Mouse (Mus musculus) 3134 (cell line): ENCODE data around the gene Edn1.

ENCODE experiments used
- DNase-seq: peaks from one replicate; pipeline ENCODE4 v3.0.0-alpha.2; 2011; ENCODE audit warnings: low spot score; ENCODE audit not compliant: insufficient read length; ENCODE audit errors: extremely low read depth

Gene Edn1

DNA sequence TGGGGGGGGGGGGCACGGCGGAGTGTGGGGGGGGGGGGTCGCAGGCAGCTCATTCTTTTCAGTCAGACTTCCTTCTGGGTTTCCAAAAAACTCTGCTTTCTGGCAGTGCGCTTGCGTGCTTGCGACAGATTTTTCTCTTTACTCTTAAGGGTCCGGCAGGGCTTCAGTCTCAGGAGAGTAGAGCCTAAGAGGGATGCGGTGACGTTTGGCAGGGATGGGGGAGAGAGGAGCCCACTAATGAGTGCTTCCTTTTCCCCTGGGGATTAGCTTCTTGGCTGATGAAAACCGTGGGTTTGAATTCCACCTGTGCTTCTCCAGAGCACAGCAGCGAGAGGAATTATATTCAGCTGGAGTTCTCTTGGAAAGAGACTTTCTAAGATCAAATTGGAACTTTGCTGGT, 8.5 kb downstream of the Edn1 start:
- DNase-seq: no peak

DNA sequence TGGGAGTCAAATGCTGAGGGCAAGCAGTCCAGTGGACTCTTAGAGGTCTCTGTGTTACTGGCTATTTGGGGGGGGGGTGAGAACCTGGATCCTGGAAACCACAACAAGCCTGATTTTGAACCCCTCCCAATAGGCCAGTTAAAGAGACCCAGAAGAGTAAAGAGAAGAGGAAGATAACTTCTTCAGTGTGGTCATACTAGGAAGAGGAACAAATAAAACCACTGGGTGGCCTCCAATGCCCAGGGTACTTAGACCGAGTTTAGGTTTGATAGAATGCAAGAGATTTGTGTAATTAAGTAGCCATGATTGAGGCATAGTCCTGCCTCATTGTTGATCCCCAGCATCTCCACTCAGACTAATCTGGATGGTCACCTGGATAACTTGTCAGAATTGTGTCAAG, 14.4 kb downstream of the Edn1 start:
- DNase-seq: no peak

DNA sequence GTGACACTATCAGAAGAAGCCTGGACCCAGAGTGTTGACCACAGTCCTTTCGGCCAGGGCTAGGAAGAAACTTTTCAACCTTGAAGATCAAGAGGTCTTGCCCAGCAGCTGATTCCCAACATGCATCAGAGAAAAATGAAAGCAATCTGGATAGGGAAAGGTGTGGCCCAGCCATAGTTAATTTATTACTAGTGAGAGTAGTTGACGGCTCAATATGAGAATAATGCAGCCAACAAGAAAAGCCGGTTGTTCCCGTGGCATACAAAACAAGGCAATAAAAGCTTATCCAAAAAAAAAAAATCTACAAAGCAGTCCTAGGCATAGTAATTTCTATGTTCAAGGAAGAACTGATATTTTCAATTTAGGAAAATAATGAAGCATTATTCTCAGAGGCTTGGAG, 16.5 kb downstream of the Edn1 start:
- no peak for DNase-seq

DNA sequence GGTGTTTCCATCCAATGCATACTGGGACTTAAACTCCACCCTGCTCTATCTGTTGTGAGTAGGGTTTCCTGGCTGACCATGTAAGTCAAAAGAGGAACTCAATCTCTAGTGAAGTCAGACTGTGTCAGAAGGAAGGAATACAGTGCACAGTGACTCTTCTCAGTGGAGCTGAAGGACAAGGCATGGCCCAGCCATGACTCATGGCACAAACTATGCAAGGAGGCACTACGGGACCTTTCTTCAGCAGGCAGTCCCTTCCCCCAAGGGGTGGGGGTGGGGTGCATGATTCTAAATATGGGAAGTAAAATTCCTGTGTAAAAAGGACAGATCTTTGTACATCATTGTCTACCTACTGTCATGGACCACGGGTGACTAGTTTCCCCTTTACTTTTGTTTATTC, 27.3 kb downstream of the Edn1 start:
- peak; percentile 69 for DNase-seq

DNA sequence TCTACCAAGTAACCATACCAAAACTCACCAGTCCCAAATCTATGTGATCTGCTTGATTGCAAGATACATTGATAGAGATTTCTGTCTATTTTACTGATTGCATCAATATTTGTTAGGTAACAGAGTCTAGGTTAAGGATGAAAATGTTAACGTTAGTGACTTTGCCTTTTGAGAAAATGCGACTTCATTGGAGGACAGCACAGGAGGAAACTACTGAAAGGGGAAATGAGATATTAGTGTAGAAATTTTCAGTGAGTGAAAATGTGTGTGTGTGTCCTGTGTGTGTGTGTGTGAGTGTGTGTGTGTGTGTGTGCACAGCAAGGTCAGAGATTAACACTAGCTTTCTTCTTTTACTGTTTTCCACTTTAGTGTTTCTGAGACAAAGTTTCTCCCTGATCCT, 29.8 kb downstream of the Edn1 start:
- DNase-seq: no peak

DNA sequence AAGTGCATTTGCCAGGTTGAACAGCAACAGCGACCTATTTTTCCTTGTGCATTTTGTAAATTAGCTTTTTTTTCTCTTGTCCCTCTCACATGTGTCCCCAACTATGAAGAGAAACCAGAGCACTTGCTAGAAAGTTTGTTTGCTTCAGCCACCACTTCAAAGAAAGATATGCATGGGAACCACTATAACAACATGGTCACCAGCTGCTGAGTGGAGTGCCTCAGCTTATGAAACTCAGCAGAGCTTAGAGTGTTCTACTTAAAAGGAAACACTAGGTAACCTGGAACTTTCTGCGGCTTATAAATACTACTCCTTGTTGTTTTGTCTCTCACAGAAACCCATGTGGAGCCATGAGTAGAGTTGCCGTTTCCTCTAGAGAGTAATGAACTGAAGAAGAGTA, 33.7 kb downstream of the Edn1 start:
- no peak for DNase-seq

DNA sequence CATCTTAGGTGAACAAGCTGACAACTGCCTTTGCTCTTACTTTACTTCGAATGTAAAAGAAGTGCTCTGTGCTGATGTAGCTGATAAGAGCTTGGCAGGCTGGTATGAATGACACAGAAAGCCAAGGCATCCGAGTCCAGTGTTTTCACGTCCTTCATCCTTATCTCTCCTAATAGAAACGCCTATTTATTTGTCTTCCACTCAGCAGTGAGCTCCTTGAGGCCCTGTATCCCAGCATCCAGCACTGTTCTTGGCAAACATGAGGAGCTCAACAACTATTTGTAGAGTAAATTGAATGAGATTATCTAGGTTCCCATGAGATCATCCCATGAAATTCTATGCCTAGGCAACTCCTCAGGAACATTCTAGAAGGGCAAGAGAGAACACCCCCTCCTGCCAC, 35.1 kb downstream of the Edn1 start:
- no peak for DNase-seq

DNA sequence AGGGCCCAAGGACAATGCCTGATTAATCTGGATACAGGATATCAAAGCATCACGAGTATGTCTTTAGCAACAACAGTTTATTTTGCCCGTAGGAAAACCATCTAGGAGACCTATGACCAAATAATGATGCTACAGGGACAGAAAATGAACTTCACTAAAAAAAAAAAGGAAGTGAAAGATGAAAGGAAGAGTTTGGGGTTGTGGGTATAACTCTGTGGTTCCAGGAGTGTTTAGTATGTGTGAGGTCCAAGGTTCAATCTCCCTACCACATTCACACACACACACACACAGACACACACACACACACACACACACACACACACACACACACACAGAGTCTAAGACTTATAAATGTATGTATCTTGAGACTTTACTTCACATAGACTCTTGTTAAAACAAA, 35.8 kb downstream of the Edn1 start:
- no peak for DNase-seq

DNA sequence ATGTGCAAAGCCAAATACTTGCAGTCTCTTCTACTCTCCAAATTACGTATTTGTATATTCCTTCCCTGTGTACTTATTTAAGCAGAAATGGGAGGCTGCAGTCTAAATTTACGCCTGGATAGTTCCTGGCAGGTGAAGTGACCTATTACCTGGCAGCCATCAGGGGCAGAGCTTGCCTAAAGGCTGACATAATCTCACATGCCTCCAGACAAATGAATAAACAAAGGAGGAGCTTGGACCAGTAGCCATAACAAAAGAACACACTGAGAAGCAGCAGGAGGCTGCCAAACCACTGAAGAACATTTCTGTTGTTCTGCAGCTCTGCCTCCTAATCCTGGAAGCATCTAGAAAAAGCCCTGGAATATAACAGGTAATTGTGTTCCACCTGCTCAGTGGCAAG, 38.2 kb downstream of the Edn1 start:
- DNase-seq: no peak

DNA sequence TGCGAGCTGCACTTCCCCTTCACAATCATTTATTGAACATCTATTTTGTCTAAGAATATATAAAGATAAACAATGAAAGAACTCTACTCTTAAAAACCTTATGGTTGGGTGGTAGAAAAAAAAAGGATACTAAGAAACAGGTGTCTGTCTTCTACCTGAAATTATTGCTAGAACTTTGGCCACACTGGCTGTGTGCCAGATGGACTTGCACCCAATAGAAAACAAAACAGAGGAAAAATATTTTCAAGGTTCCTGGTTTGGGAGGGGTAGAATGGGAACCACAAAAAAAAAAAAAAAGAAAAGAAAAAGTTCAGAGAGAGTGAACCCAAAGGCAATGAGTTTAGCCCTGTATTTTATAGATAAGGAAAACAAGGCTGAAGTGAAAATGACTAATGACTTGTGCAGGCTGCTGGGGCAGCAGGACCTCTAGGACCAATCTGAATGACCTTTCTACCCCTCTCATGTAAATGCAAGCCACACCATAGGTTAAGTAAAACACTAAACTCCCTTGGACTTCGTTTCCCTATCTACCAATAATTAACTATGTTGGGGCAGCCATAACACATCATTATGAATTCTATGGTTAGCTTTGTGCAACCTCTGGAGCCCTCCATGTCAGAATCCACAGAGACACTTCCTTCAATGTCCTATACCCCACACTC, 40.7 kb downstream of the Edn1 start:
- no peak for DNase-seq

DNA sequence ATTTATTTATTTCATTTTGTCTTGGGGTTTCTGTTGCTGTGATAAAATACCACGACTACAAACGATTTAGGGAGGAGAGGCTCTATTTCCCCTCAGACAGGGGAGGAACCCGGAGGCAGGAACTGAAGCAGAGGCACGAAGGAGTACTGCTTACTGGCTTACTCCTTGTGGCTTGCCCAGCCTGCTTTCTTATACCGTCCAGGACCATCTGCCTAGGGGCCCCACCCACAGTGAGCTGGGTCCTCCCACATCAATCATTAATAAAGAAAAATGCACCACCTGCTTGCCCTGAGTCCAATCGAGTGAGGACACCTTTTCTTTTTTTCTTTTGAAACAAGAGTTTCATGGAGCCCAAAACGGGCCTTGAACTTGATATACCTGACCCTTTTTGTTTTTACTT, 44.2 kb downstream of the Edn1 start:
- DNase-seq: no peak

DNA sequence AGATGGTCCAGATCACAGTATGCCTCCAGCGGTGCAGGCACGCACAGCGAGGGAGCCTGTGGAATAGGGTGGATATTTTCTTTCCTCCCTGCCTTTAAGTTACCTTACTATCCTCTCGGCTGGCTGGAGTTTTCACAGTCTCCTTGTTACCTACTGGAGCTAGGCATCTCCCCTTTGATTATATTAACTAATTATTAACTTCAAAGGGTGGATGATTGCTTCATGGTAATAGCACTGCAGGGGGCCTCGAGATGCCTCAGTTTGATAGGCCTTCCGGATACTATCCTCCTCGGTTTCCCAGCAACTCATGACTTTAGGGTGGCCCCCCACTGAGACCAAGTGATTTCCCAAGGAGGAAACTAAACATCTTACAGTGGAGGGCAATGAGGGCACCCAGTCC, 45.1 kb downstream of the Edn1 start:
- no peak for DNase-seq

DNA sequence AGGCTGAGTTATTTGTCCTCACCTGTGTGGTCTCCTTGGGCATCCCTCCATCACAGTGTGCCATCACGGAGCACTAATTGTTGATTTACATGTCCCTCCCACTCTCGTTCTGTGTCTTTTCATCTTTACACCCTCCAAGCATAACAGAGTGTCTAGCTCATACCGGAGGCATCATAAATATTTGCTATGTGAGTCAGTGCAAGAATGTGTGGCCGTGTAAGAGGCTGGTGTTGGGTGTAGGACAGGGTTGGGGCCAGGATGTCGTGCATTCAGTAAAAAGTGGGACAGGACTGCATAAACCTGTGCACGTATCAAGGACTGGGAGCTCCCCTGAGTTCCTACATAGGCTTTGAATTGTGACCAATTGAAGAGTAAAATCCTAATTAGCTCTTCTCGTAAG, 50.4 kb downstream of the Edn1 start:
- peak; percentile 49 for DNase-seq
